Mouse (Mus musculus) urinary bladder, adult 2 months (tissue): ENCODE results near the gene Nkapl. TPM values are rescaled to one million over a fixed set of nuclear protein-coding genes. Genes with fewer than 3 reads are reported as not detected.

Experiments
- DNase-seq: peaks from one replicate; pipeline ENCODE4 v3.0.0; 2022; ENCODE audit warnings: low spot score
- polyA plus RNA-seq: library from polyadenylated mRNA; depleted of rRNA; stranded (reverse); fragments of >200 nt; gene quantifications from 2 replicates; pipeline ENCODE4 v1.2.3, GENCODE M21; 2012; rRNA removed

Gene Nkapl
- polyA plus RNA-seq, 1 experiment: 1.0 TPM

GRCm38 (mm10) chr13:21435476-21435875 is 32.8 kb downstream of the Nkapl start:
- no peak for DNase-seq

GRCm38 (mm10) chr13:21427631-21428030 is 40.7 kb downstream of the Nkapl start:
- DNase-seq: no peak

GRCm38 (mm10) chr13:21423301-21423700 is 45.0 kb downstream of the Nkapl start:
- DNase-seq: no peak

- no peak for DNase-seq
Observed at GRCm38 (mm10) chr13:21418865-21419264, 49.4 kb downstream of the Nkapl start.

GRCm38 (mm10) chr13:21417298-21418010 is 50.9 kb downstream of the Nkapl start:
- no peak for DNase-seq

Other genes starting within 250 kb of the Nkapl start
- gene Gpx5, start 175.8 kb downstream of the Nkapl start, polyA plus RNA-seq: 0.10 TPM in 1 of 2 replicates, not detected in the other
- not detected in 2 replicates for gene Gpx6, start 156.4 kb downstream of the Nkapl start, polyA plus RNA-seq
- not detected in 2 replicates for gene Olfr1367, start 121.6 kb downstream of the Nkapl start, polyA plus RNA-seq
- 7.9 and 8.0 TPM in 2 replicates for gene Zscan12, start 105.7 kb downstream of the Nkapl start, polyA plus RNA-seq
- gene Zkscan3, start 65.8 kb downstream of the Nkapl start, polyA plus RNA-seq: 56.6 and 76.3 TPM in 2 replicates
- gene Pgbd1, start 27.5 kb downstream of the Nkapl start, polyA plus RNA-seq: 2.2 and 2.5 TPM in 2 replicates
- 69.8 and 74.6 TPM in 2 replicates for gene Zscan26, start 14.8 kb downstream of the Nkapl start, polyA plus RNA-seq
- gene Zkscan4, start 10.4 kb upstream of the Nkapl start, polyA plus RNA-seq: 3.2 and 3.6 TPM in 2 replicates
- not detected in 2 replicates for gene Gm10065, start 10.9 kb upstream of the Nkapl start, polyA plus RNA-seq
- gene AK157302, start 26.7 kb upstream of the Nkapl start, polyA plus RNA-seq: 0.86 and 1.2 TPM in 2 replicates
- 21.2 and 21.6 TPM in 2 replicates for gene Gm11273, start 32.9 kb upstream of the Nkapl start, polyA plus RNA-seq
- gene Zkscan8, start 62.6 kb upstream of the Nkapl start, polyA plus RNA-seq: 8.4 and 8.6 TPM in 2 replicates
- not detected in 2 replicates for gene Olfr1366, start 74.3 kb upstream of the Nkapl start, polyA plus RNA-seq
- gene Olfr1535, start 91.4 kb upstream of the Nkapl start, polyA plus RNA-seq: not detected in 2 replicates
- not detected in 2 replicates for gene Olfr1364, start 113.2 kb upstream of the Nkapl start, polyA plus RNA-seq
- not detected in 2 replicates for gene Olfr1362, start 145.5 kb upstream of the Nkapl start, polyA plus RNA-seq
- not detected in 2 replicates for gene Olfr11, start 174.0 kb upstream of the Nkapl start, polyA plus RNA-seq
- not detected in 2 replicates for gene Olfr1361, start 194.9 kb upstream of the Nkapl start, polyA plus RNA-seq
- gene Olfr1360, start 208.9 kb upstream of the Nkapl start, polyA plus RNA-seq: not detected in 2 replicates
- gene Olfr1359, start 229.6 kb upstream of the Nkapl start, polyA plus RNA-seq: not detected in 2 replicates
- 0.91 TPM in 1 of 2 replicates, not detected in the other for gene Hist1h2bl, start 247.6 kb upstream of the Nkapl start, polyA plus RNA-seq
- gene Hist1h2ai, start 247.9 kb upstream of the Nkapl start, polyA plus RNA-seq: not detected in 2 replicates
- not detected in 2 replicates for gene Hist1h3h, start 249.2 kb upstream of the Nkapl start, polyA plus RNA-seq